Mouse (Mus musculus): ENCODE data around the gene Tnrc6a. TPM values are rescaled to one million over a fixed set of nuclear protein-coding genes. Genes with fewer than 3 reads are reported as not detected.

Tnrc6a gene
- 74.1 and 75.4 TPM in 2 replicates for polyA plus RNA-seq (2012; rRNA removed)

GRCm38 (mm10) chr7:123123665-123124298 lies at the start of gene Tnrc6a:
TSS of gene Tnrc6a (plus strand) at chr7:123123885.

GRCm38 (mm10) chr7:123214365-123215075 lies 90.8 kb downstream of the Tnrc6a start, which contains the start of gene Slc5a11:
TSS of gene Slc5a11 (plus strand) at chr7:123214780.

Other genes starting within 250 kb of the Tnrc6a start
- gene Rbbp6, start 158.2 kb upstream of the Tnrc6a start, polyA plus RNA-seq (2012; rRNA removed): 71.1 and 74.4 TPM in 2 replicates
- 0.18 and 0.21 TPM in 2 replicates for gene Slc5a11, start 90.9 kb downstream of the Tnrc6a start, polyA plus RNA-seq (2012; rRNA removed)
- gene Lcmt1, start 245.9 kb downstream of the Tnrc6a start, polyA plus RNA-seq (2012; rRNA removed): 63.2 and 65.5 TPM in 2 replicates
- 22.4 and 26.0 TPM in 2 replicates for gene Arhgap17, start 246.0 kb downstream of the Tnrc6a start, polyA plus RNA-seq (2012; rRNA removed)